Mouse (Mus musculus): ENCODE measurements at regions not wholly inside any gene's neighbourhood (a gene's known extent, or its start where the extent isn't known, plus 50 kb on each side); places are given as distances from the start of the nearest gene placed in this dataset.

DNA sequence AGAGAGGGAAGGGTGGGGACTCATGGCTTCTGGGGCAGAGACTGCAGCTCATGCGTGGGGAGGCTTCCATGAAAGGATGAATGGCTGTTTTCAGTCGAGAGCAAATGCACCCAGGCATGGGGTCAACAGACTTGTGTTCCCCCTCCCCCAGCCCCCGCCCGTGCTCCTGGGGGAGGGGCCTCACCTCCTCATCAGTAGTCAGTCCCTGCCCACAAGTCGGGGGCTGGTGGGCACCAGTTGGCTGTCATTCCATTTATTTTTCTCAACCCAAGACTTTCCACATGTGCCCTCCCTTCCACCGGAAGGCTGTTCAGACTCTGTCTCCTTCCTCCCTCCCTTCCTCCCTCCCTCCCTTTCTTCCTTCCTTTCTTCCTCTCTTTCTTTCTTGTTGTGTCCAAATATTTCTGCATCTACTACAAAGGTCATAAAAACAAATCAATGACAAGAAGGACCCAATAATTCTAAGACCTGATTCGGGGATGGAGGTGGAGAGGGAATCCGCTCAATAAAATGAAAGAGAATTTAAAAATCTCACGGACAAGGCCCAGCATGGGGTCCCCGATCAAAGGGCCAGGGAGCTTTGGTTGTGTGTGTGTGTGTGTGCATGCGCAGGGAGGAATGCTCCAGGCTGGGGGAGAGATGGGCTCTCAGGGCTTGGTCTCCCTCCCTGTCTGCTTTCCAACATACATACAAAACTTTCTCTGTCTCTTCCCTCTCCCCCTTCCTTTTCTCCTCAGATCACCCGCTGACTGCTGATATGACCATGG is 57.7 kb downstream of the Rpl14 start:
- CTCF ChIA-PET, result interaction anchor here (0.6 kb wide), 1 partner anchor 119 kb away, joined by 3 read pairs; no protein-coding TSS in a partner anchor

DNA sequence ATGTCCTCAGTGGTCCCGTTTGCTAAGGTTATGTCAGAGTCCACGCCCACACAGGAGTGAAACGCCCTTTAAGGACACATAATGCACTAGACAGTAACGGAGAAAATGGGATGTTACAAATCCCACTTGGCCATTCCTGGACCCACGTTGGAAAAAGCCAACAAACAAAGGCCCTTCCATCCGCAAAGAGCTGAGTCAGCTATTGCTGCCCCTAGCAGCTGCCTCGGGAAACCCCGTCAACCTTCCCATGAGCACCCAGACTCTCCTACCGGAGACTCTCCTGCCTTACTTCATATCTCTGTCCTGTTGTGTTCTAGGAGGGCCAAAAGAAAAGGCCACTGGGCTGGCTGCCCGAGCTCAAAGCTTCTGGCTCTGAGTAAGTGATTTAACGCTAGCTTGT is 58.4 kb downstream of the Rpl14 start:
- CTCF ChIA-PET, result no interaction called here

DNA sequence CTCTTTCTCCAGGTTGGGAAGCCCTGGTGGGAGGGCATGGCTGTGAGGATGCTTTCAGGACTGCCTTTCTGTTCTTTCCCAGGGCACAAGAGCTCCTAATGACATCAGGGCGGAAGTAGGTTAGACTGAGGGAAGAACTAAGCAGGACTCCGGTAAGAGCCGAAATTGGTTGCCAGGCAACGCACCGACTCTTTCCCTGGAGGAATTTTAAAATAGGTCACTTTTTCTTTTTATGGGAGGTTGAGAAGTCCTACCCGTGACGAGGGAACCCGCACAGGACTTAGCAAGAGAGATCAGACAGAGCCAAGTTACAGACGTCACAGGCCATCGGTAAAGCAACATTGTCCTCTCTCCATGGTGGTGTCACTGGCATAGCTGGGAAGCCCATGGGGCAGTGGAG is 61.6 kb downstream of the Rpl14 start:
- CTCF ChIA-PET, result no interaction called here

DNA sequence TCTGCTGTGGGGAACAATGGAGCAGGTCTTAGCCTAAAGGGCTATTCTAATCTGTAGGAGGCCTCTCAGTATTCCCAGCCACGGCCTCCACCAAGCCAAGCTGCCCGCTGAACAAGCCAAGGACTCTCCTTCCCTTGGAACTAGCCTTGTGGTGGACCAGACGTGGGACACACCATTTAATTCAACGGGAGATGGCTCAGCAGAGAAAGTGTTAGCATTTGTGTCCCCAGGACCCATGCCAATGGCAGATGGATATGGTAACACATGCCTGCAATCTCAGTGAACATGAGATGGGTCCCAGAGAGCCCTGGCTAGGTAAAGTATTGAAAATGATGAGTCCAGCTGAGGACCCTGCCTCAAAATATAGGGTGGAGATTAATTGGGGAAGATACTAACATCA is 71.4 kb downstream of the Rpl14 start:
- CTCF ChIA-PET, result no interaction called here

DNA sequence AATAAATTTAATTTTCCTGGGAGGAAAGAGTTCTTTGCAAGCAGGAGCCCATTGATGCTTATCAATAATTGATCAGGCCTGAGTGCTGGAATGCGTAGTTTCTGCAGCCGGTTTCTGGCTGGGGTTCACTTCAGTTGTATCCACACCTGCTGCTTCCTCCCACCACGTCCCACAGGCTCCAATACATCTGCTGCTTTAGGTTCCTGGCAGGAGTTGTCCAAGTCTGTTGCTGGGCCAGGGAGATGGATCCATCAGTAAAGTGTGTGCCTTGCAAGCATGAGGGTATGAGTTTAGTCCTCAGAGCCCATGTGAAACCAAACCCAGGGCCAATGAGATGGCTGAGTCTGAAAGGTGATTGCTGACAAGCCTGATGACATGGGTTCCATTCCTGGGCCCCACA is 72.1 kb downstream of the Rpl14 start:
- CTCF ChIA-PET, result no interaction called here

DNA sequence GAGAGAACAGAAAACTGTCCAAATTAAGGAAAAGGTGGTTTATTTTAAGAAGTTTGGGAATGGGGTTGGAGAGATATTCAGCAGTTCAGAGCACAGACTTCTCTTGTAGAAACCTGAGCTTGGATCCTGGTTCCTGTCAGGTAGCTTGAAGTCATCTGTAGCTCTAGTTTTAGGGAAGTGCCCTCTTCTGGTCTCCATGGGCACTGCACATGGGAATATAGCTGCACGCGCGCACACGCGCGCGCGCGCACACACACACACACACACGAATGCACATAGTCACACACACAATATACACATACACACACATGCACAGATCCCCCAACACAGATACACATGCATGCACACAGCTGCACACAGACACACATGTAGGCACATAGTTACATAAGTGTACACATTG is 74.5 kb downstream of the Rpl14 start:
- CTCF ChIA-PET, result no interaction called here

DNA sequence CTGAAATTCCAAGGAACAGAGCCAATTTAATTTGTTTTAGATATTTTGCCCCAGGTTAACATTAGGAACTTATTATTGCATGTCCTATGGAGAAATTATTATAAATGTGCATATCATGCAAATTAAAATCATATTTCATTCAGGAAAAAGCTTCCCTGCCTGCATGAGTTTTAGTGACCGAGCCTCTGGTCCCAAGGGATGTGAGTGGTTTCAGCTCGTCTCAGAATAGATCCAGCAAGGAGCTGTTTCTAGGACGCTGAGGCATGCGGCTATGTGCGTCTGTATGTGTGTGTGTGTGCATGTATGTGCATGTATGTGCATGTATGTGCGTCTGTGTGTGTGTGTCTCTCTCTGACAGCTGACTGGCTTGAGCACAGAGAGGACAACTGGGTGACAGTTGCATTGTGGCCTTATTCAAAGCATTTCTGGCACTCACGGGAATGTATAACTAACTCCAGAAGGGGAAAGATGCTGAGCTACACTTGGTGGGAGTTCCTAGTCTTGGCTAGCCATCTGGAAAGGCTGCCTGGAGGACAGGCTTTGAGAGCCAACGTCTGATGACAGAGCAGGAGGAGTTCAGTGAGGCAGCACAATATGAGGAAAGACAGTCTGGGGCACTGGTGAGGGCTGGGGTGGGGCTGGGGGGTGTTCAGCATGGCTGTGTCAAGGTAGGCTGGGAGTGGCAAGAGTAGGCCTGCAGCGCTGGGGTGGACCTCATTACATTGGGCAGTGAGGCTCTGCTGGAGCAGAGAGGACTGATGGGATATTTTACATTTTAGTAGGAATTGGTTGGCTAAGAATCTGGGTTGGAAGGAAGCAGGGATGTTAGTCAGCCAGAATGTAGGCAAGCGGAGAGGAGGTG is 75.8 kb downstream of the Rpl14 start:
- CTCF ChIA-PET, result no interaction called here

DNA sequence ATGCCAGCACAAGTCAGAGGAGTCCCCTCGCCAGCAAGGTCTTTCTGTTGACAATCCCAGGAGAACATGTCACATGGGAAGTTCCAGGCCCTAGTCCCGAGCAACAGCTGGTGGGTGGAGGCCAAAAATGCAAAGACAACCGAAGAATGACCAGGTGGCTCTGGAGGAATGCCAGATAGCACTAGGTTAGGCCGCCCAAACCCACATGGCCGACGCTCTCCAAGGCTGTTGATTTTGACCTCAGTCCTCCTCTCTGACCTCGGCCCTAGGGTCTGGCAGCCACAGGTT is 76.4 kb downstream of the Rpl14 start:
- CTCF ChIA-PET, result no interaction called here

DNA sequence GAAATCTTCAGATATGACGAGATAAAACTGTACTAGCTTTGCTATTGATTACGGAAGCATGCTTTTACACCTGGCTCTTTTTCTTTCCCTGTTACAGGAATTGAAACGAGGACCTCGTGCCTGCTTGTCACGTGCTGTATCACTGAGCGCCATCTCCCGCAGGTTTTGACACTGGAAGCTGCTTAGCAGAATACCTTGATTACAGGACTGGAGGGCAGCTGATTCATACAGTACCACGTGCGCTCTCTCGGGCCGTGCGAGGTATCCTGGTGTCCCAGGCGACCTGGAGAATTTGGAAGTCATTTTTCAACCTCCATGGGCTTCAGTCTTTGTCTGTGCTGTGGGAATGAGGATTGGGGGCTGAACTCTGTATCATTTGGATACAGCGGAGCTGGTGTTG is 81.5 kb downstream of the Rpl14 start:
- CTCF ChIA-PET, result no interaction called here

DNA sequence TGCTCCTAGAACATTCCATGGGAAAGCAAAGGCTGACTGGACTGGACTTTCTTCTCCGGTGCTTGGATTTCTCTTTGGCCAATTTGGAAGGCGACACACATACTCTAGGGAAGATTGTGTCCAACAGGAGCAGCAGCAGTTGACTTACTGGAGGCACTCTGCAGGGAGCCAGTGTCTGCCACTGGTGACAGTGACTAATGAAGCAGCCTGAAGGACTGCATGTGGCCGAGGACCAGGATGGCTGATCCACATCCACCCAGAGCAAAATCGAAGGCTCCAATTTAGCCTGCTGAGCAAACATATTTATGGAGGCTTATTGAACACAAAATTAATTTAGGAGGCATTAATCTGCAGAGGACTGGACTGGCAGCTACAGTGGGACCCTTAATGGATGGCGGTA is 81.9 kb downstream of the Rpl14 start:
- CTCF ChIA-PET, result no interaction called here

DNA sequence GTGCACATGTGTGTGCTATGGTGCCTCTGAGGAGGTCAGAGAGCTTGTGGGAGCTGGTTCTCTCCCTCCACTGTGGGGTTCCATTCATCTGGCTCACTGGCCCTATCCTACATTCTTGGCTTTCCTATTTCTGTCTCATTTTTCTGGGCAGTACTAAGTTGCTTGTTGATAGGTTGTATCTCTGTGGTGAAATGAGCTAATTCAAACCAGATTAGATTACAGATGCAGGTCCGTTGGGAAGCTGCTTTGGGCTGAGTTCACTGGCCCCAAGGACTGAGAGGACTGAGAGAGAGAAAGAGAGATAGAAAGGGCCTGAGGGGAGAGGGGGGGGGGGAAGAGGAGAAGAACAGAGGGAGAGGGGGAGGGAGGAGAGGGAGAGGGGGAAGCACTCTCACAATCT is 83.5 kb downstream of the Rpl14 start:
- CTCF ChIA-PET, result no interaction called here

DNA sequence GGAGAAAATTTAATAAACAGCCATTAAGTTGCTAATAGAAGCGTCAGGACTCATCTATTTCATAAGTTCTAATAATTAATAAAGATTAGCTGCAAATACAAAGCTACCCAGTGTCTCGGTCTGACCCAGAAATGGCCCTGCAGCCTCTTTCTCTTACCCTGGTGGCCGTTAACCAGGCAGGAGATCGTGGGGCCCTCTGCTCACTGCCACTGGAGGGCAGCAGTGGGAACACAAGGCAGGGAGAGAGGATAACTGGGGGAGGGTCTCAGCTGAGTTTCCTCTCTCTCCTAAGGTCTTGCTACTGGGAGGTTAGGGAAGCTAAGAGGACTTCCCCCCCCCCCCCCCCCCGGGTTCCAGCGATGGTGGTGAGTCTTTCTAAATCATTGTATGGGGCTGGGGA is 85.7 kb downstream of the Rpl14 start:
- CTCF ChIA-PET, result interaction anchor here (0.6 kb wide), 1 partner anchor 51 kb away, joined by 5 read pairs; no protein-coding TSS in a partner anchor

DNA sequence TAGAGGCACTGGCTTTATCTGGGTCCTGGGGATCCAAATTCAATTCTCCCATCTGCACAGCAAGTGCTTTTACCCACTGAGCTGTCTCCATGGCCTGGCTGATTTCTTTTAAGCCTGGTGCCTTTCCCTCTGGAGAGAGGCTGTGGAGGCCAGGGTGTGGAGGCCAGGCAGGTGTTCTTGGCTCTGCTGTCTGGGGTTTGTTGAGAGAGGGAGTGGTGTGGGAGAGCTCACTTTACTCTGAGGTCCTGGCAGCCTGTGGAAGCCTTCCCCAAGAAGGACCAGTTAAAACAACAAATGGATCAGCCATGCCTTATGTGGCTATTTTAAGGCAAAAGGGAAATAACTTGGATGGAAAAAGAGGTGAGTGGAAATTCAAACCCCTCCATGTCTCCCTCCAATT is 86.5 kb downstream of the Rpl14 start:
- CTCF ChIA-PET, result no interaction called here

DNA sequence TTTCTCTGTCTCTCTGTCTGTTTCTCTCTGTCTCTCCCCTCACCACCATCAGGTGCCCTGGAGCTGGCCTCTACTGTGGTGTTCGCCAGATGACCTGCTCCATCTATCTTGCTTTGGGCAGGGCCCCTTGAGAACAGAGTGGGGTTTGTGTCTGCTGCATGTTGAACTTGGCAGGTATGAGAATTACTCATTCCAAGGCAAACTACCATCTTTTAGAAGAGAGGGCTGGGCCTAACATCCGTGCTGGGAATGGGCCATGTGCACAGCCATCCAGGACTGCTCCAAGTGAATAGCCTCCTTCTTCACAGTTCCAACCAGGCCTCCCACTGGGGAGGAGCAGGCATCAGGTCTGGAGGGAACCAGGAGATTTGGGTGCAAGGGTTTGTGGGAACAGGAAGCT is 87.3 kb downstream of the Rpl14 start:
- CTCF ChIA-PET, result no interaction called here

DNA sequence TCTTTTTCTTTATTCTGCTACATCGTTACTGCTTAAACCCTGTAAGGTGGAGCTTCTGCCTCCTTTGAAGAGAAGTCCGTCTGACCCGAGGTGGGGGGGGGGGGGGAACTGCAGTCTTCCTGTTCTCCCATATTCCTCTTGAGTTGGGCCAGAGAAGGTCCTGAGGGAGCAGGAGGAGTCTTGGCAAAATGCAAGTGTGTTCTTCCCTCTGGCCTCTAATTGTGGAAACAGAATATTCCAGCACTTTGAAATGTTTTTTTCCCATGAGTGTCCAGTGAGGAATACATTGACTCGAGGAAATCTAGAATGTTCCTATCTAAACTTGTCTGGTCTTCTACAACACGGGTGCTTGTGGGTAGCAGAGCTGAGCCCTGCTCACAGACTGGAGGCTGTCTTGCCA is 90.0 kb downstream of the Rpl14 start:
- CTCF ChIA-PET, result no interaction called here

DNA sequence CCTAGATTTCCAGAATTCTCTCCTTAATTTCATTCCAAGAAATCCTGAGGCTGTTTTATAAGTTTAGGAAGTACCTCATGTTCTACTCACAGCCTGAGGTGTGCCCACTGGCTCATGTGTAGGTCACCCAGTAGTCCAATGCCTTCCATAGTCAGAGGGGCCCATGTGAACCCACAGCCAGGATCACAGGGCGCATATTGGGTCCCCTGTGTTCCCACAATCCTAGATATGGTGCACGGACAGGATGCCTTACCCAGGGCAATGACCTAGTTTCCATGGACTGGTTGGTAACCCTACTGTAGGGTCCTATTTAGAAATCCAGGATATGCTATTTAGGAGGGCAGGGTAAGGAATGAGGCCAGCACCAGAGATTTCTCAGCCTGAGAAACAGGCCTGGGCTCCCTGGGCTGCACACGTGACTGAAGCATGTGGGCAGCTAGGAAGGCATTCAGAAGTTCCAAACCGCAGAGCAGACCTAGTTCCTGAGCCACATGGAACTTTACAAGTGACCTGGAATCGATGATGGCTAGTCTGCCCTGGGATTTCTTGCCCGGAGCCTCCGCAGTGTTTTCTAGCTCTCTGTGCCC is 90.5 kb downstream of the Rpl14 start:
- CTCF ChIA-PET, result no interaction called here

DNA sequence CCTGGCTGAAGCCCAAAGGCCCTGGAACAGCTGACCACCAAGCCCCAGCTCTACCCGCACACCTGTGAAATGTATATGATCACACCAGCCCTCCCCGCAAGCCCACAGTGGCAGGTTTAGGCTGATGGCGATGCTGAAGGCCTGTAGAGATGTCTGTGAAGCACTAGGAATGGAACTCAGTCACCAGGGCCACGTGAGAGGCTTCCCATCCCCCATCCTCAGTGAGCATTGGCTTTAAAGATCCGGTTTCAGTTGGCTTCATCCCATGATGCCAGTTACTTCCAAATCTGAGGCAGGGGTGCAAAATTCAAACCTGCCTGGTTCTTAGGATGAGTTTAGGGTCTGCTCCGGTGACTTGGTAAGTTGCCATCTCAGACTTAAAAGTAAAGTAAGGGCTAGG is 91.9 kb downstream of the Rpl14 start:
- CTCF ChIA-PET, result no interaction called here

DNA sequence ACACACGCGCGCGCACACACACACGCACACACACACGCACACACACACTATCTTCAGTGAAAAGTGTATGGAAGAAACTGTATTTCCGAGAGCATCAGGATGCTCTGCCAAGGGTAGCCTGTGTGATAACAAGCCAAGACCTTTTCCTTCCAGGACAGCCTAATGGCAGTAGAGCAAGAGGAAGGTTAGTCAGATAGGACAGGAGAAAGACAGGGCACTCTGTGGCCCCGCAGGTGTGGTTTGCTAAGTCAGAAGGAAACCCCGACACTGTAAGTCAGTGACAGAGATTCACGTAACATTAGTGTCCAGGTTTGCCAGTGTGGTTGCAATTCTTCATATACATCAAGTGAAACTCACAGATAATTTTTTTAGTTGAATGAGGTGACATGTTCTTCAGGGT is 92.8 kb downstream of the Rpl14 start:
- CTCF ChIA-PET, result no interaction called here

DNA sequence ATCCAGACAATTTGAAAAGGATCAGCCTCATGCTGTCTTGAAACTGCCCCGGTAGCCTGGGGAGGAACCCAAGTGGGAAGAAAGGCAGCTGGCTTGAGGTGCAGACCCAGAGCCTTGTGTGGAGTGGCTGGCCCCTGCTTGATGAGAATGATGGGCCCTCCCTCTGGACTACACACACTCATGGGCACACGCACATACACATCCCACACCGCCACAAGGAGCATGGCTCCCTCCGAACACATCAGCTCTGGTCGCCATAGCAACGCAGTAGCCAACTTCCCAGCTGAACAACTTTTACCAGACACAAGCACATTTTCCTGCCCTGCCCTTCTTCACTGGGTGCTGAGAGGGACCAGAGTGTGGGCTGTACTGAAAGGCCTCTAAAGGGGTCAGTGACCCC is 101.2 kb downstream of the Rpl14 start:
- CTCF ChIA-PET, result no interaction called here

DNA sequence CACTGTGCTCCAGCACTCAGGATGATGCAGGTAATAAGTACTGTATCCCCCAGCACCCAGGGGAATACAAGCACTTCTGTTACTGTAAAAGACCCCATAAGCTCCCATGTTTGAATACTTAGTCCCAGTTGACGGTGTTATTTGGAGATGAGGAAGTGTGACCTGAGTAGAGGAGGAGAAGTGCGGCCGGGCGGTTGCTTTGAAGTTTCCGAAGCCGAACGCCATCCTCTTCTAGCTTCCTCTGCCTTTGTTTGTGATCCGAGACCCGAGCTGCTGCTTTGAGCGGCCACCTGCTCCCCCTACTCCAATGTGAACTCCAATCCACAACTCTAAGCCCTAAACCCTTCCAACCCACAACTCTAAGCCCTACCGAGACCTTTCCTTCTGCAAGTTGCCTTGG is 103.6 kb downstream of the Rpl14 start:
- CTCF ChIA-PET, result no interaction called here

DNA sequence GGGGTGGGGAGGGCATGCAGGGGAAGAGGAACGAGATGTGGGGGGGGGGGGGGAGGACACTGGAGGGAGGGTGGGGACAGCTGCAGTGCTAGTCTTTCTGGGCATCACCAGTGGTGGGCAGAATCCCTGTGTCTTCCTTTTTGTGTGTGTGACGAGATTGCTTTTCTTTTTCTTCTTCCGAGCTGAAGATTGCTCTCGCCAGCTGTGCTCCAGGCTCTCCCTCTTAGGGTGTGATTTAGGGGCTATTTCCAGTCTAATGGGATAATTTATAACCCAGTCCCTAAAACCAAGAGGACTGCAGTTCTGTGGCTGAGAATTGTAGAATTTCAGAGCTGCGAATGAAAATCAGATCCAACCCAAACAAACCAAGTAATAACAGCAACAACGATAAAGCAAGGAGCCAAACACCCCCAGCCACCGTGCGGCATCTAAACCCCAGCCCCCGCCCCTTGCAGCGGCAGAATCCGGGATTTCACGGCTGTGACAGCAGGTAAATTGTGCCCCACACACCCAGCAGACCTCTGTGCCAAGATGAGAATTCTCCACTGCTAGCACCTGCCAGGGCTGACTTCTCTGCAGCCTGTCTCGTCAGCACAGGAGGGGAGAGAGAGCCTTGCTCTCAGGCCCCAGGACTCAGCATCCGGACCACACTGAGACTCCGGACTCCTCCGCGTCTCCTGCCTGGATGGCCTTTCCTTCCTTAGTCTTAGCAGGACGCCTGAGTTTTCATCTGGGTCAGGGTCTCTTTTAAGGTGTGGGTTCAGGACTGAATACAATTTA is 104.3 kb downstream of the Rpl14 start:
- CTCF ChIA-PET, result no interaction called here

DNA sequence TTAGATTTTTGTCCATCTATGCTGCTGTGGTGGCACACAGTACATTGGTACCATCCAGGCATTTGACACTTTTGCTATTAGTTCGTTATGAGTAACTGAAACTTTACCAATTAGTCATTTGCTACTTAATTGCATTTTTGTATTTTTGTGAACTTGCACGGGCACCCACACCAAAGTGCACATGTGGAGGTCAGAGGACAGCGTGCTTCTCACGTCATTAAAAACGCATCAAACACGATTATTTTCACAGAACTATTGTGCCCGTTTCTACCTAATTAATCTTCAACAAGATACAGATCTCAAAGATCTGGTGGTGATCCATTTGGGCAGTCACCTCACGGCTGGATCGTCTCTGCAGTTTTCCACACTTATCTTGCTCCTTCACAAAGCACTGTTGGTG is 105.1 kb downstream of the Rpl14 start:
- CTCF ChIA-PET, result no interaction called here

DNA sequence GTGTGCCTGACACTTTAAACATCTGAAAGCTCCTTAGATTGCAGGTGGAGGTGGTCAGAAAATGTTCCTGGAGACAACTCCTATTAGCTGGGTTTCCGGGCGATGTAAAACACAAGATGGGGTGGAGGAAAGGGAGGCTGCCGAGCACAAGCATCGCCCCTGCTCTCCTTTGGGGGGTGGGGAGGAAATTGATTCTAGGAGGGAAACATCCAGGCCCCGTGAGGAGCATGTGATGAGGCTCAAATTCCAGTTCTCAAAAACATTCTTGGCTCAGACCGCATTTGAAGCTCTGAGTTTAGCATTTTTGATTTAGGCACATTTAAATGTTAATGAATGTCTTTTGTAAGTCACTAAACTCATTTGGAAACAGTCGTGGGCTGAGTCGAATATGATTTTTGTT is 105.5 kb downstream of the Rpl14 start:
- CTCF ChIA-PET, result no interaction called here
